Mouse (Mus musculus): ENCODE data around the gene Fzr1.

The Fzr1 gene

GRCm38 (mm10) chr10:81334324-81334723, 44.0 kb downstream of the Fzr1 start:
- no peak for DNase-seq (ENCODE audit: extremely low spot score, low spot score)

DNA sequence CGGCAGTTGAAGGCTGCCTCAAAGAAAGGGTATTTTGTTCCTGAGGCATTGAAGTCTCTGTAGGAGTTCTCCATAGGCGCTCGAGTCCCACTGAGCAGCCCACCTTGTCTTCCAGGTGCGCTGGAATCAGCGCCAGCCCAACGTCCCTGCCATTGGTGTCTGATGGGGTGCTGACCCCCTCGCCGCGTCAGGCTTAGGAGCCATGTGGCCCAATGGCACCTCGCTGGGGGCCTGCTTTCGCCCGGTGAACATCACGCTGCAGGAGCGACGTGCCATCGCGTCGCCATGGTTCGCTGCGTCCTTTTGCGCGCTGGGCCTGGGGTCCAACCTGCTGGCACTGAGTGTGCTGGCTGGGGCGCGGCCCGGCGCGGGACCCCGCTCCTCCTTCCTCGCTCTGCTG, 46.0 kb downstream of the Fzr1 start:
- no peak for DNase-seq (ENCODE audit: extremely low spot score, low spot score)

- DNase-seq (ENCODE audit: extremely low spot score, low spot score) = no peak
Measured at GRCm38 (mm10) chr10:81330007-81330406, 48.3 kb downstream of the Fzr1 start.

DNA sequence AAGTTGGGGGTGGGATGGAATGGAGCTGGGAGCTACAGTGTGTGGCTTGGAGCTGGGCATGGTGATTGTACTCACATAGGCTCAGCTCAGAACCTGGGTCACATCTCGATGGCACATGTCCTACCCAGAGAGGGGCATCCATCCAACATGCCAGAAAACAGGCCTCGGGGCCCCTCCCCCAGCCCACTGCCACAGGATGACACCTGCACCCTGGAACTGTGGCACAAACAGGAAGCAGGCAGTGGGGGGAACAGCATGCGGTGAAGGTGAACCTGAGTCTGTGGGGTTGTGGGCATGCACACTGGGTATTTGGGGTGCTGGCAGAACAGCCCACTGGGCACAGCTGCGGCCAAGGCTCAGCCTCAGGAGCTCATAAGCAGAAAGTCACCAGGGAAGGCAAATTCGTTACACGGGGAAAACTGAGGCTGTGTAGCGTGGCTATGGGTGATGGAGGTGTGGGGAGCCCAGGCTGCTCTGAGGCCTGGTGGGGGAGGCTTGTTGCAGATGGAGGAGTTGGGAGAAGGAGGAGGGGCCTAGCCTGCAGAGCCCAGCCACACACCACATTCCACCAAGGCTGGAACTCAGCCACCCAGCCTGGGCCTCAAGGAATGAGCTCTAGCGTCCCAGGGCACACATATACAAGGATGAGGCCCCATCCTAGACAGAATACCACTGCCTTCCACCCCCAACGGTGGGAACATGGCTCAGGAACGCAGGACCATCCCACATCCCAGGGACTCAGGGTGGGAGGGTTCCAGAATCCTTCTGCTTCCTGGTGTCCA, 48.9 kb downstream of the Fzr1 start:
- no peak for DNase-seq (ENCODE audit: extremely low spot score, low spot score)

GRCm38 (mm10) chr10:81328386-81328785, 49.9 kb downstream of the Fzr1 start, which contains the start of gene Tbxa2r:
Gene Tbxa2r (plus strand): TSS chr10:81328731.
- no peak for DNase-seq (ENCODE audit: extremely low spot score, low spot score)

- DNase-seq (ENCODE audit: extremely low spot score, low spot score) = no peak
Measured at GRCm38 (mm10) chr10:81327959-81328358, 50.4 kb downstream of the Fzr1 start.

- no peak for DNase-seq (ENCODE audit: extremely low spot score, low spot score)
Measured at GRCm38 (mm10) chr10:81326858-81327257, 51.5 kb downstream of the Fzr1 start.

DNA sequence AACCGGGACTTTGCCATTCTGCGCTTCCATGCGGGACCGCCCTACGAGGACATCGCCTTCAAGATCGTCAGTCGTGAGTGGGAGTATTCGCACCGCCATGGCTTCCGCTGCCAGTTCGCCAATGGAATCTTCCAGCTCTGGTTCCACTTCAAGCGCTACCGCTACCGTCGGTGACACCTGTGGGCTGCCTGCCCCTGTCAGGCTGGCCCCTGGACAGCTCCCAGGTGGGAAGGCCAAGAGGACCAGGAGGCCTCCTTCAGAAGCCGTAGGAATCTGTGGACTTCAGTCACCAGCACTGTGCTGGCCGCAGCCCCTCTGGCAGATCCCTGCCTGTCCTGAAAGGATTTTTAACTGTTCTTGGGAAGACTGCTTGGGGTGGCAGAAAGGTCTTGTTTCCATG, 52.5 kb downstream of the Fzr1 start:
- no peak for DNase-seq (ENCODE audit: extremely low spot score, low spot score)

- DNase-seq (ENCODE audit: extremely low spot score, low spot score) = no peak
Measured at GRCm38 (mm10) chr10:81325176-81325575, 53.1 kb downstream of the Fzr1 start.

DNA sequence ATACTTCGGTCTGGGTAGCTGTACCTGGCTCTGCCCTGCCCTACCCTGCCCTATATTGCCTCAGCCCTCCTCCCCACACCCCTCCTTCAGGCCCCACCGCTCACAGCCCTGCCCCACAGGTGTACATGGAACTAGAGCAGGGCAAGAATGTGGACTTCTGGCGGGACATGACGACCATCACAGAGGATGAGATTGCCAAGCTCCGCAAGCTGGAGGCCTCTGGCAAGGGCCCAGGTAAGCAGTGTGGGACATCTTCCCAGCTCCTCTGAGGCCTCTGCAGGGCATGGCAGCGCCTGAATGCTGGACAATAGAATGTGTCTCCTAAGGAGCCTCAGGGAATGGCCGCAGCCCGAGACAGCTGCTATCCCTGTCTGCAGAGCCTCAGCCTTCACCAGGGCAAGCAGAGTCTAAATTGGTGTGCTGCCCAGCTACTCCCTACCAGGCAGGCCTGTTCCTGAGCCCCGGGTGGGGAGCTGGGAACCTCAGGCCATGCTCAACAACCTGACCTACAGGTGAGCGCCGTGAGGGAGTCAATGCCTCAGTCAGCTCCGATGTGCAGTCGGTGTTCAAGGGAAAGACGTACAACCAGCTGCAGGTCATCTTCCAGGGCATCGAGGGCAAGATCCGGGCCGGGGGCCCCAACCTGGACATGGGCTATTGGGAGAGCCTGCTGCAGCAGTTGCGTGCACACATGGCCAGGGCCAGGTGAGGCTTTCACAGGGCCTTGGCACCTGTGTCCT, 54.4 kb downstream of the Fzr1 start:
- DNase-seq (ENCODE audit: extremely low spot score, low spot score) = no peak

DNA sequence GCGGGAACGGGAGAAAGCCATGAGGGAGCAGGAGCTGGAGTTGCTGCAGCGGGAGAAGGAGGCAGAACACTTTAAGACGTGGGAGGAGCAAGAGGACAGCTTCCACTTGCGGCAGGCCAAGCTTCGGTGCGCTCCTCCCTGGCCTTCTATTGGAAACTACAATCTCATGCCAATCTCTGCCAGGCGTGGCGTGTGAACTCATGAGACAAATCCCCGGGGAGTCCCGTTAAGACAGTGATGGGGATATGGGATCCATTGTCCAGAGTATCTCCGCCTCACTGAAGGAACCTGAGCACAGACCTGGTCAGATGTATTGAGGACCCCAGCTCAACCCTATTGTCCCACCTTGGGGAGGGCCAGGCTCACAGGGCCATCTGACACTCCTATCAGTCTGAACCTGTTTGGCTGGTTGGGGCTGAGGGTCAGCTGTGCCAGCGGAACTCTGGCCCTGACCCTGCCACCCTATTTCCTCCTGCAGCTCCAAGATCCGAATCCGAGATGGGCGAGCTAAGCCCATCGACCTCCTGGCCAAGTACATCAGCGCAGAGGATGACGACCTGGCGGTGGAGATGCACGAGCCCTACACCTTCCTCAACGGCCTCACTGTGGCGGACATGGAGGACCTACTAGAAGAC, 55.1 kb downstream of the Fzr1 start:
- no peak for DNase-seq (ENCODE audit: extremely low spot score, low spot score)

DNA sequence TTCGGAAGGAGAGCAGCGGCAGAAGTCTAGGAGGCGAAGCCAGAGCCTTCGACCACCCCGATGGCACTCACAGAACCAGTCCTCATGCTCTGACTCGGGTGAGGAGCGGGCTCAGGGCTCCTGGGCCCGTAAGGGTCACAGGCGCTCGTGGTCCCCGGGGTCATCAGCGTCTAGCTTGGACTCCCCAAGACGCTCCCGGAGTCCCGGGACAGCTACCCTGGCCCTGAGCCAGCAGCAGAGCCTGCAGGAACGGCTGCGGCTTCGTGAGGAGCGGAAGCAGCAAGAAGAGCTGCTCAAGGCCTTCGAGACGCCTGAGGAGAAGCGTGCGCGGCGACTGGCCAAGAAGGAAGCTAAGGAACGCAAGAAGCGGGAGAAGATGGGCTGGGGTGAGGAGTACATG, 55.9 kb downstream of the Fzr1 start:
- no peak for DNase-seq (ENCODE audit: extremely low spot score, low spot score)

GRCm38 (mm10) chr10:81321436-81321835, 56.9 kb downstream of the Fzr1 start:
- no peak for DNase-seq (ENCODE audit: extremely low spot score, low spot score)

DNA sequence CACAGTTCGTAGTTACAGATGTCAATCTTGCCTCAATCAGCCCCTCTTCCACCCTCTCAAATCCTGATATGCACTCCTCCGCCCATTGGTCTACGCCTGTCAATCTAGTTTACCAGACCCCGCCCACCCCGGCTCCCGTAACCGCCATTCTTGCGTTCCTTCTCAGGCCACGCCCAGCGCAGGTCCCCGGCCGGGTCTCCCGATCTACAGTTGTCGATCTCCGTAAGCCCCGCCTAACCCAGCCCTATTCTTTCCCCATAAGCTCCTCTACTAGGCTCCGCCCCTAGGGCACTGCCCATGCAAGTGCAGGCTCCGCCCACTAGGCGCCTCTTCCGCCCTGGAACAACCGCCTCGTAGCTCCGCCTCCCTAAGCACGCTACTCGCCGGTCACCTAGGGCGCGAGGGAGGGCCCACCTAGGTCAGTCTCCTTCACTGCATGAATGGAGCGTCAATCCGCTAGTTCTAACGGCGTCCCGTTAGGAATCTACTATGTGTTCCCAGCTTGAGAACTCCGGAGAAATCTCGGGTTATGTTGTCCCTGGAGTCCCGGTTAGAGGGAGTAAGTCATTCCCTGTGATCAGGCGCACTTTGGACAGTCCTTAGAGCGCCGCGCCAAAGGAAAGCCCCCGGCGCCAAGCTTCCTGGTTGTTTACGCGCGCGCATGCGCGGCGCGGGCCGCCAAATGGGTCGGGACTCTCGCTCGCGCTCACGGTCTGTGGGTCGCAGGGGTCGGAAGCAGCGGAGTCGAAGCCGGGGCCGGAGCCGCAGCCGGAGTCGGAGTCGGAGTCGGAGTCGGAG, 57.6 kb downstream of the Fzr1 start, which contains the start of gene Cactin:
Gene Cactin (plus strand): TSS at position 554 of the 798 bp plus-strand sequence.
- DNase-seq (ENCODE audit: extremely low spot score, low spot score) = peak; percentile 98

- DNase-seq (ENCODE audit: extremely low spot score, low spot score) = peak; percentile 97
Measured at GRCm38 (mm10) chr10:81319741-81320549, 58.4 kb downstream of the Fzr1 start.

- no peak for DNase-seq (ENCODE audit: extremely low spot score, low spot score)
Measured at GRCm38 (mm10) chr10:81319330-81319699, 59.0 kb downstream of the Fzr1 start.

GRCm38 (mm10) chr10:81318589-81319329, 59.6 kb downstream of the Fzr1 start:
- no peak for DNase-seq (ENCODE audit: extremely low spot score, low spot score)

DNA sequence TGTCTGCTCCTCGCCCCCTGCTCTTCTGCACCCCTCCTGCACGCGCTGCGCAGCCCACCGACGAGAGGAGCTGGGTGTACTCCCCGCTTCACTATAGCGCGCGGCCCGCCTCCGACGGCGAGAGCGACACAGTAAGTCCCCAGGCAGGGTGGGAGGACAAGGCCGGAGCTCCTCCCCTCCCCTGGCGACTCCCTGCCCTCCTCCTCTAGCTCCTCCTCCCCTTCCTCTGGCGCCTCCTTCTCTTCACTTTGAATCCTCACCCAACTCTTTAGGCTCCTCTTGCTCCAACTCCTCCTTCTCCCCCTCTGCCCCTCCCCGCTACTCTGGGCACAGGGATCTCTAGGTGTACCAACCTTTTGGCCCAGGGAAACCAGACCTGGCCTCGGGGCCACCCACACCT, 61.0 kb downstream of the Fzr1 start:
- no peak for DNase-seq (ENCODE audit: extremely low spot score, low spot score)

GRCm38 (mm10) chr10:81316338-81317060, 61.8 kb downstream of the Fzr1 start:
- no peak for DNase-seq (ENCODE audit: extremely low spot score, low spot score)

Measured in neural tube, embryonic 10.5 days (tissue).